Comparison of ENCODE assay signal across 14 mouse cellular contexts in the genomic region with DNA sequence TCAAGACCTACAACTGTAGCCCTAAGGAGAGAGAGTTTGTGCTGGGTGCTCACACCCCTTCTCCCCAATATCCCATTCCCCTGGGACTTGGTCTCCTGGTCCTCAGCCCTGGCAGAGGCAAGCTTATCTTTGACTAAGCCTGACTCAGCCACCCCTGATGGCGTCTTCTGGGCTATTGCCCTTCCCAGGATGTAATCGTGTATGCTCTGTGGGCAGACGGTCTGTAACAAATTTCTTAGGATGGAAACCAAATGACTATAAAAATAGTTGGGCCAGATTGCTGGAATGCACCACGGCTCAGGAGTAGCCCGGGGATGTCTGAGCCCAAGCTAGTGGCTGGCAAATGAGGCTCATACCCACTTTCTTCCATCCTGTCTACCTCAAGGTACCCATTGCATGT. TPM values are rescaled to one million over a fixed set of nuclear protein-coding genes. Genes with fewer than 3 reads are reported as not detected.
A peak's percentile ranks its signal among the peaks of the same experiment; 100 is the strongest.
DNase-seq lines count a peak whose midpoint lies in the region; ATAC-seq lines count a peak whose summit lies in the region.
"Had no signal": no experiment of that assay in that cellular context is flagged by ENCODE, and none has a peak within 500 bp of the region (broad histone marks: within the 10 kb centered on the region; RNA-seq: fewer than 3 reads in every experiment).

No protein-coding gene starts in this region.

- peaks cover 31% of the 10 kb centered on the region for H3K4me1 ChIP-seq in heart, embryonic 10.5 days
- H3K4me1 ChIP-seq in embryonic facial prominence, embryonic 10.5 days = peaks cover 24% of the 10 kb centered on the region
- H3K4me1 ChIP-seq: neural tube, embryonic 12.5 days had no signal

- H3K27me3 ChIP-seq in heart, embryonic 10.5 days (ENCODE audit: insufficient read depth, poor library complexity, severe bottlenecking) = no peaks in the 10 kb centered on the region
- no peaks in the 10 kb centered on the region for H3K27me3 ChIP-seq in embryonic facial prominence, embryonic 10.5 days (replicated peaks; ENCODE audit: low read depth, poor library complexity, severe bottlenecking)
- H3K27me3 ChIP-seq: neural tube, embryonic 12.5 days had no signal

- intact Hi-C loops in heart, postnatal 14 days (cut with DNase I) = no loop called here

- no peak for DNase-seq in heart, embryonic 10.5 days (ENCODE audit: low spot score)
- DNase-seq in heart, postnatal 14 days = no peak
- peak; percentile 66 for DNase-seq in right cerebral cortex, postnatal 25 days
- DNase-seq in right cerebral cortex, postnatal 14 days = no peak
- DNase-seq in cerebellum, adult 9-10 months = peak; percentile 72
- no peak for DNase-seq in embryonic facial prominence, embryonic 10.5 days (ENCODE audit: low spot score)
- DNase-seq: heart, postnatal 4 days; lung, postnatal 4 days; midbrain, embryonic 14.5 days; thymus, postnatal 36 days had no signal

- peak overlapping the region; percentile 52; the same call in 1 of the 2 replicates for H3K27ac ChIP-seq in heart, embryonic 10.5 days
- H3K27ac ChIP-seq in embryonic facial prominence, embryonic 10.5 days (replicated peaks) = no peak overlapping the region
- H3K27ac ChIP-seq: liver, embryonic 14.5 days; neural tube, embryonic 12.5 days had no signal

- WGBS in heart, embryonic 10.5 days = 76% methylated on average over 5 of the region's 5 CpGs
- 89% methylated on average over 5 of the region's 5 CpGs for WGBS in embryonic facial prominence, embryonic 10.5 days

- H3K9me3 ChIP-seq in heart, embryonic 10.5 days = no peaks in the 10 kb centered on the region
- H3K9me3 ChIP-seq in embryonic facial prominence, embryonic 10.5 days = no peaks in the 10 kb centered on the region
- H3K9me3 ChIP-seq: neural tube, embryonic 12.5 days had no signal

- H3K36me3 ChIP-seq in heart, embryonic 10.5 days = no peaks in the 10 kb centered on the region
- no peaks in the 10 kb centered on the region for H3K36me3 ChIP-seq in embryonic facial prominence, embryonic 10.5 days (replicated peaks)
- H3K36me3 ChIP-seq: neural tube, embryonic 12.5 days had no signal

- no peak overlapping the region for H3K4me3 ChIP-seq in heart, embryonic 10.5 days
- no peak overlapping the region for H3K4me3 ChIP-seq in embryonic facial prominence, embryonic 10.5 days
- H3K4me3 ChIP-seq: erythroblast, embryonic 14.5 days; neural tube, embryonic 12.5 days had no signal

- no peak for ATAC-seq in activated CD4-positive, CD25-positive, alpha-beta regulatory T cell, adult 4 months

RNA-seq across cellular contexts. Expression of a gene that starts 22.8 kb away (rescaled TPM):
- polyA plus RNA-seq in heart, embryonic 10.5 days (2016; fragmentation: Nextera tagmentation; extraction: Ambion mirVana) = 77.8 and 153 TPM in 2 replicates
- 100 to 1,000 TPM; 105 to 127 TPM for total RNA-seq in heart, postnatal 14 days (2021)
- 1 to 10 TPM; 1.2 to 3.0 TPM for polyA plus RNA-seq in activated CD4-positive, CD25-positive, alpha-beta regulatory T cell, adult 4 months (2017; shearing (Covaris generic))
- 1.2 and 1.4 TPM in 2 replicates for polyA plus RNA-seq in embryonic facial prominence, embryonic 10.5 days (2016; fragmentation: Nextera tagmentation; extraction: Ambion mirVana)
- polyA plus RNA-seq: erythroblast, embryonic 14.5 days had no signal

RNA-seq across cellular contexts. Expression of a gene that starts 44.0 kb away (rescaled TPM):
- polyA plus RNA-seq in heart, embryonic 10.5 days (2016; fragmentation: Nextera tagmentation; extraction: Ambion mirVana) = 59.8 and 101 TPM in 2 replicates
- 10 to 100 TPM; 21.3 to 48.5 TPM for total RNA-seq in heart, postnatal 14 days (2021)
- under 1 TPM; 0.42 to 0.54 TPM for polyA plus RNA-seq in activated CD4-positive, CD25-positive, alpha-beta regulatory T cell, adult 4 months (2017; shearing (Covaris generic))
- 10.8 and 15.2 TPM in 2 replicates for polyA plus RNA-seq in embryonic facial prominence, embryonic 10.5 days (2016; fragmentation: Nextera tagmentation; extraction: Ambion mirVana)
- polyA plus RNA-seq: erythroblast, embryonic 14.5 days had no signal

Comparison
In these comparisons a context has a peak if more than half of its experiments do, and no peak if none do; other contexts are left out.
1. DNase-seq: peak in right cerebral cortex, postnatal 25 days (single experiment) and cerebellum, adult 9-10 months (single experiment); none in heart, embryonic 10.5 days (single experiment), heart, postnatal 14 days (0 of 2), right cerebral cortex, postnatal 14 days (single experiment) and embryonic facial prominence, embryonic 10.5 days (single experiment).
2. RNA of a gene that starts 22.8 kb away (polyA plus RNA-seq): 77.8 to 153 TPM in heart, embryonic 10.5 days; 1.2 to 3.0 TPM in activated CD4-positive, CD25-positive, alpha-beta regulatory T cell, adult 4 months and 1.2 to 1.4 TPM in embryonic facial prominence, embryonic 10.5 days; every median in the first group is over 10 times any median in the second.